In the genomic region with DNA sequence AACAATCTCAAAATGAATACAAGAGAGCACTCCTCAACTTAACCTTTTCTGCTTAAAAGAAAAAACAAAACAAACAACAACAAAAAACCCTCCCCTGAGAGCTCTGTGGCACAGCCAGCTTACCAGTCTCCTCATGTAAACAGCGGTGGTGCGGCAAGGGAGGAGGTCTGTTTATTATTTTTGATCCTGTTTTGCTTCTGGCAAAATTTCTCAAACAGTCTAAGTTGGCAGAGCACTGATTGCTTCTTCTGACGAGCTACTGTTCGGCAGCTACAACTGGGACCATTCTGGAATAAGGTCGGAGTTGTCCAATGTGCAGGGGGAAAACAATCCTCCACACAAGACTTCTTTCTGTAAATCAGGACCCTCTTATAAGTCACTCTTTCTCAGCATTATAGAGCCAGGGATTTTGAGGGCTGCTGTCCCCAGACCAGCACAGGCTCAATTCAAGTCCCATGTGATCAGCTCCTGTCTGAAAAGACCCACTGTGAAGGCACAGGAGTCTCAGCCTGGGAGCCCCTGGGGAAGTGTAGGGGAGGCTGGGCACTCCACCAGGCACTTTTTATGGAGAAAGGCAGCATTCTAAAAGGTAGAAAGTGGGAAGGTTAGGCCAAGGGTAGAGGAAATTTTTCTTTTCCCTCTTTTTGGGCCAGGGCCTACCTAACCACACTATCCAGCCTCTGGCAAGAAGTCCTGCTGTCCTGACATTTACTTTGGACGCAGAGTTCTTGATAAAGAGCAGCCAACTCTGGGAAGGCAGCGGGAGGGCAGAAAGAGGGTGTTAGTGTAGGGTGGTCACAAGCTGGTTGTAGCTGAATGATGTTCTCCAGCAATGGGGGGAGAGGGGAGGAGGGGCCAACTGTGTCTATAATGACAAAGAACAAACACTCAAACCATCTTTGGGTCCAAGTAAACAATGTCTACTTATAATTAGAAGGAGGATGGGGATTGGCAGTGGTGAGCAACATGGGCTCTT, we compare ENCODE assay signal across 10 mouse cellular contexts. TPM values are rescaled to one million over a fixed set of nuclear protein-coding genes. Genes with fewer than 3 reads are reported as not detected.
A peak's percentile ranks its signal among the peaks of the same experiment; 100 is the strongest.
DNase-seq lines count a peak whose midpoint lies in the region; ATAC-seq lines count a peak whose summit lies in the region.
"Had no signal": no experiment of that assay in that cellular context is flagged by ENCODE, and none has a peak within 500 bp of the region (broad histone marks: within the 10 kb centered on the region; RNA-seq: fewer than 3 reads in every experiment).

No protein-coding gene starts in this region.

- no peak for DNase-seq in limb, embryonic 11.5 days (ENCODE audit: low spot score)
- no peak for DNase-seq in limb, embryonic 10.5 days (ENCODE audit: low spot score)
- DNase-seq in lung, postnatal 36 days = peak; percentile 71
- DNase-seq in embryo, embryonic 10.5 days (ENCODE audit: low spot score) = no peak
- no peak for DNase-seq in embryo, embryonic 10 days (ENCODE audit: low spot score)
- DNase-seq: thymus, postnatal 14 days had no signal

- no peaks in the 10 kb centered on the region; the same call in 1 of the 2 replicates for H3K4me1 ChIP-seq in limb, embryonic 11.5 days (ENCODE audit: control insufficient read depth, insufficient read depth, low read length)
- no peaks in the 10 kb centered on the region; the same call in 1 of the 2 replicates for H3K4me1 ChIP-seq in limb, embryonic 10.5 days
- 0 out of 2 replicates have a peak, but pooled peaks cover 11% of the 10 kb centered on the region for H3K4me1 ChIP-seq in embryonic facial prominence, embryonic 15.5 days
- peaks cover 18% of the 10 kb centered on the region for H3K4me1 ChIP-seq in heart, embryonic 13.5 days

- H3K9ac ChIP-seq in limb, embryonic 11.5 days (ENCODE audit: low read length) = no peak overlapping the region
- no peak overlapping the region for H3K9ac ChIP-seq in embryonic facial prominence, embryonic 15.5 days
- H3K9ac ChIP-seq in heart, embryonic 13.5 days = no peak overlapping the region

- peak overlapping the region; percentile 40; the same call in 1 of the 2 replicates for H3K27ac ChIP-seq in limb, embryonic 11.5 days (replicated peaks; ENCODE audit: low read depth, low read length)
- H3K27ac ChIP-seq in limb, embryonic 10.5 days = no peak overlapping the region; the same call in 1 of the 2 replicates
- H3K27ac ChIP-seq in embryonic facial prominence, embryonic 15.5 days (replicated peaks) = peak overlapping the region; percentile 51
- peak overlapping the region; percentile 56 for H3K27ac ChIP-seq in heart, embryonic 13.5 days (replicated peaks)
- H3K27ac ChIP-seq: macrophage had no signal

- no peaks in the 10 kb centered on the region for H3K36me3 ChIP-seq in limb, embryonic 11.5 days (ENCODE audit: control insufficient read depth, insufficient read depth, low read length)
- H3K36me3 ChIP-seq in limb, embryonic 10.5 days = no peaks in the 10 kb centered on the region
- no peaks in the 10 kb centered on the region for H3K36me3 ChIP-seq in embryonic facial prominence, embryonic 15.5 days
- H3K36me3 ChIP-seq in heart, embryonic 13.5 days = no peaks in the 10 kb centered on the region

- no peak for ATAC-seq in limb, embryonic 11.5 days (ENCODE audit: insufficient number of reproducible peaks, low FRiP score, low TSS enrichment, low read depth)
- ATAC-seq in embryonic facial prominence, embryonic 15.5 days (ENCODE audit: insufficient number of reproducible peaks, low FRiP score, low TSS enrichment, low read depth) = peak; percentile 54
- no peak for ATAC-seq in heart, embryonic 13.5 days (ENCODE audit: extremely low read depth, insufficient number of reproducible peaks, low FRiP score, low TSS enrichment)
- ATAC-seq: activated CD4-positive, CD25-positive, alpha-beta regulatory T cell, adult 4 months had no signal

- no peaks in the 10 kb centered on the region for H3K27me3 ChIP-seq in limb, embryonic 11.5 days (ENCODE audit: control insufficient read depth, insufficient read depth, low read length)
- H3K27me3 ChIP-seq in limb, embryonic 10.5 days (ENCODE audit: low read depth, poor library complexity, severe bottlenecking) = no peaks in the 10 kb centered on the region
- H3K27me3 ChIP-seq in embryonic facial prominence, embryonic 15.5 days = no peaks in the 10 kb centered on the region
- no peaks in the 10 kb centered on the region for H3K27me3 ChIP-seq in heart, embryonic 13.5 days (replicated peaks)

- no peaks in the 10 kb centered on the region for H3K9me3 ChIP-seq in limb, embryonic 11.5 days (ENCODE audit: control insufficient read depth, low read length)
- no peaks in the 10 kb centered on the region for H3K9me3 ChIP-seq in limb, embryonic 10.5 days (replicated peaks)
- H3K9me3 ChIP-seq in embryonic facial prominence, embryonic 15.5 days (replicated peaks) = no peaks in the 10 kb centered on the region
- H3K9me3 ChIP-seq in heart, embryonic 13.5 days = no peaks in the 10 kb centered on the region

- WGBS in limb, embryonic 11.5 days = 78% methylated on average over 7 of the region's 7 CpGs
- WGBS in limb, embryonic 10.5 days = 77% methylated on average over 7 of the region's 7 CpGs
- 43% methylated on average over 7 of the region's 7 CpGs for WGBS in embryonic facial prominence, embryonic 15.5 days
- 57% methylated on average over 7 of the region's 7 CpGs for WGBS in heart, embryonic 13.5 days

- no peak overlapping the region for H3K4me3 ChIP-seq in limb, embryonic 11.5 days (ENCODE audit: low read depth, low read length)
- no peak overlapping the region for H3K4me3 ChIP-seq in limb, embryonic 10.5 days
- no peak overlapping the region for H3K4me3 ChIP-seq in embryonic facial prominence, embryonic 15.5 days (replicated peaks)
- H3K4me3 ChIP-seq in heart, embryonic 13.5 days = no peak overlapping the region

- no peak overlapping the region for H3K4me2 ChIP-seq in limb, embryonic 11.5 days (ENCODE audit: low read depth, severe bottlenecking)
- no peak overlapping the region for H3K4me2 ChIP-seq in embryonic facial prominence, embryonic 15.5 days (replicated peaks)
- H3K4me2 ChIP-seq in heart, embryonic 13.5 days = no peak overlapping the region

RNA-seq across cellular contexts. Expression of a gene that starts 58.9 kb away (rescaled TPM):
- 3.7 and 4.0 TPM in 2 replicates for polyA plus RNA-seq in limb, embryonic 11.5 days (2014; fragmentation: Nextera tagmentation; extraction: Ambion mirVana)
- polyA plus RNA-seq in limb, embryonic 10.5 days (2016; fragmentation: Nextera tagmentation; extraction: Ambion mirVana) = 1.8 and 3.4 TPM in 2 replicates
- 9.0 and 10.7 TPM in 2 replicates for polyA plus RNA-seq in embryonic facial prominence, embryonic 15.5 days (2015; fragmentation: Nextera tagmentation; extraction: Ambion mirVana)
- 3.8 and 4.7 TPM in 2 replicates for polyA plus RNA-seq in heart, embryonic 13.5 days (2015; fragmentation: Nextera tagmentation; extraction: Ambion mirVana)
- polyA plus RNA-seq: activated CD4-positive, CD25-positive, alpha-beta regulatory T cell, adult 4 months had no signal
